Mouse (Mus musculus): ENCODE measurements around the gene Cacna1d.

Cacna1d gene

GRCm38 (mm10) chr14:30491342-30491741 is at the start of gene Cacna1d:
Gene Cacna1d (minus strand): TSS chr14:30491455.
- in situ Hi-C loops (cut with MboI; ENCODE audit: low pct_unique_long_range_greater_than_20kb in 1 of 2, low sequenced_read_pairs in 2 of 2, unreplicated experiment in 1 of 2), result no loop called here

GRCm38 (mm10) chr14:30533780-30534450 is 42.7 kb upstream of the Cacna1d start:
- in situ Hi-C loops (cut with MboI; ENCODE audit: low pct_unique_long_range_greater_than_20kb in 1 of 2, low sequenced_read_pairs in 2 of 2, unreplicated experiment in 1 of 2), result no loop called here

GRCm38 (mm10) chr14:30531896-30532295 is 40.6 kb upstream of the Cacna1d start:
- in situ Hi-C loops (cut with MboI; ENCODE audit: low pct_unique_long_range_greater_than_20kb in 1 of 2, low sequenced_read_pairs in 2 of 2, unreplicated experiment in 1 of 2), result no loop called here

- in situ Hi-C loops (cut with MboI; ENCODE audit: low pct_unique_long_range_greater_than_20kb in 1 of 2, low sequenced_read_pairs in 2 of 2, unreplicated experiment in 1 of 2), result no loop called here
Observed at GRCm38 (mm10) chr14:30531431-30531830, 40.2 kb upstream of the Cacna1d start.

- in situ Hi-C loops (cut with MboI; ENCODE audit: low pct_unique_long_range_greater_than_20kb in 1 of 2, low sequenced_read_pairs in 2 of 2, unreplicated experiment in 1 of 2), result no loop called here
Observed at GRCm38 (mm10) chr14:30530726-30531269, 39.5 kb upstream of the Cacna1d start.

GRCm38 (mm10) chr14:30529454-30529853 is 38.2 kb upstream of the Cacna1d start:
- in situ Hi-C loops (cut with MboI; ENCODE audit: low pct_unique_long_range_greater_than_20kb in 1 of 2, low sequenced_read_pairs in 2 of 2, unreplicated experiment in 1 of 2), result no loop called here

- in situ Hi-C loops (cut with MboI; ENCODE audit: low pct_unique_long_range_greater_than_20kb in 1 of 2, low sequenced_read_pairs in 2 of 2, unreplicated experiment in 1 of 2), result no loop called here
Observed at GRCm38 (mm10) chr14:30528961-30529360, 37.7 kb upstream of the Cacna1d start.

GRCm38 (mm10) chr14:30528392-30528791 is 37.1 kb upstream of the Cacna1d start:
- in situ Hi-C loops (cut with MboI; ENCODE audit: low pct_unique_long_range_greater_than_20kb in 1 of 2, low sequenced_read_pairs in 2 of 2, unreplicated experiment in 1 of 2), result no loop called here

- in situ Hi-C loops (cut with MboI; ENCODE audit: low pct_unique_long_range_greater_than_20kb in 1 of 2, low sequenced_read_pairs in 2 of 2, unreplicated experiment in 1 of 2), result no loop called here
Observed at GRCm38 (mm10) chr14:30523356-30523755, 32.1 kb upstream of the Cacna1d start.

GRCm38 (mm10) chr14:30519323-30519722 is 28.1 kb upstream of the Cacna1d start:
- in situ Hi-C loops (cut with MboI; ENCODE audit: low pct_unique_long_range_greater_than_20kb in 1 of 2, low sequenced_read_pairs in 2 of 2, unreplicated experiment in 1 of 2), result no loop called here

GRCm38 (mm10) chr14:30515931-30516723 is 24.9 kb upstream of the Cacna1d start:
- in situ Hi-C loops (cut with MboI; ENCODE audit: low pct_unique_long_range_greater_than_20kb in 1 of 2, low sequenced_read_pairs in 2 of 2, unreplicated experiment in 1 of 2), result no loop called here

GRCm38 (mm10) chr14:30512896-30513295 is 21.6 kb upstream of the Cacna1d start:
- in situ Hi-C loops (cut with MboI; ENCODE audit: low pct_unique_long_range_greater_than_20kb in 1 of 2, low sequenced_read_pairs in 2 of 2, unreplicated experiment in 1 of 2), result no loop called here

- in situ Hi-C loops (cut with MboI; ENCODE audit: low pct_unique_long_range_greater_than_20kb in 1 of 2, low sequenced_read_pairs in 2 of 2, unreplicated experiment in 1 of 2), result no loop called here
Observed at GRCm38 (mm10) chr14:30510214-30510763, 19.0 kb upstream of the Cacna1d start.

GRCm38 (mm10) chr14:30504990-30505389 is 13.7 kb upstream of the Cacna1d start:
- in situ Hi-C loops (cut with MboI; ENCODE audit: low pct_unique_long_range_greater_than_20kb in 1 of 2, low sequenced_read_pairs in 2 of 2, unreplicated experiment in 1 of 2), result no loop called here

GRCm38 (mm10) chr14:30498202-30498601 is 6.9 kb upstream of the Cacna1d start:
- in situ Hi-C loops (cut with MboI; ENCODE audit: low pct_unique_long_range_greater_than_20kb in 1 of 2, low sequenced_read_pairs in 2 of 2, unreplicated experiment in 1 of 2), result no loop called here

- in situ Hi-C loops (cut with MboI; ENCODE audit: low pct_unique_long_range_greater_than_20kb in 1 of 2, low sequenced_read_pairs in 2 of 2, unreplicated experiment in 1 of 2), result no loop called here
Observed at GRCm38 (mm10) chr14:30494998-30495397, 3.7 kb upstream of the Cacna1d start.

- in situ Hi-C loops (cut with MboI; ENCODE audit: low pct_unique_long_range_greater_than_20kb in 1 of 2, low sequenced_read_pairs in 2 of 2, unreplicated experiment in 1 of 2), result no loop called here
Observed at GRCm38 (mm10) chr14:30493276-30493675, 2.0 kb upstream of the Cacna1d start.

GRCm38 (mm10) chr14:30479361-30479948 is 11.8 kb downstream of the Cacna1d start, which contains the start of gene Dcp1a:
Gene Dcp1a (plus strand): TSS chr14:30479535.
- in situ Hi-C loops (cut with MboI; ENCODE audit: low pct_unique_long_range_greater_than_20kb in 1 of 2, low sequenced_read_pairs in 2 of 2, unreplicated experiment in 1 of 2), result no loop called here

GRCm38 (mm10) chr14:30474416-30474815 is 16.8 kb downstream of the Cacna1d start:
- in situ Hi-C loops (cut with MboI; ENCODE audit: low pct_unique_long_range_greater_than_20kb in 1 of 2, low sequenced_read_pairs in 2 of 2, unreplicated experiment in 1 of 2), result no loop called here

All from mouse embryonic stem cell (cell line).